Mouse (Mus musculus) kidney, adult 2 months (tissue): ENCODE data around the gene Epp13.

Experiments used
- CTCF ChIP-seq: fragments of 200-500 bp; conservative IDR thresholded peaks from 2 replicates; pipeline ENCODE4 v1.5.1; 2011; ENCODE audit warnings: low read depth, mild to moderate bottlenecking, control low read depth, low read length, moderate library complexity, mixed read lengths; ENCODE audit not compliant: insufficient read depth, insufficient read length
- POLR2A ChIP-seq: fragments of 200-500 bp; IDR thresholded peaks from one replicate; pipeline ENCODE4 v1.6.1; 2011; ENCODE audit warnings: low read depth, low read length, control low read depth

DNA sequence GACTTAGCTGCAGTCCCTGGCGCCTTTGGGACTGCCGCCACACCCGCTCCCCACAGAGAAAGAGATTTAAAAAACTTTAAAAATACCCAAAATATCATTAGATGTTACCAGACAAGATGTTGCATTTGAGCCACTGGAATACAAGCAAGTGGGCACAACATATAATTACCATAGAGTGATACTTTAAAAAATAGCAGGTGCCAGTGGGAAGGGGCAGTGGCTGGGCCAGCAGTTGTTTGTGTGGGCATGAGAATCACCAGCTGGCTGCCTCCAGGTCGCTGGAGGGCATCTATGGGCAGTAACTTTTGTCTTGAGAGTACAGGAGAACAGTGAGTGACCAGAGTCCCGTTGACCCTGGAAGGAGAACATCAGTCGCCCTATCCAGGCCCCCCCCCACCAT is at the start of gene Epp13:
- TF ChIP-seq POLR2A (no peak), CTCF (no peak)
